Mouse (Mus musculus) forebrain, embryonic 16.5 days (tissue): ENCODE data around the gene Prdm15. TPM values are rescaled to one million over a fixed set of nuclear protein-coding genes. Genes with fewer than 3 reads are reported as not detected.

Source experiments
- microRNA-seq: library from miRNA; unstranded; fragments of <30 nt; microRNA quantifications from one replicate; pipeline ENCODE4, GENCODE M21; 2017
- polyA plus RNA-seq: library from polyadenylated mRNA; unstranded; fragments of >200 nt; fragmentation: Nextera tagmentation; extraction: Ambion mirVana; gene quantifications from 2 replicates; pipeline ENCODE4 v1.2.1, GENCODE M21; 2015

Gene Prdm15
- polyA plus RNA-seq, 1 experiment from 2014 or later, result 18.7 TPM

Small RNA genes within 50 kb of the gene (microRNA-seq; reads per million reads assigned to microRNA genes)
- gene Mir6964, result not detected

Other genes with a start within 250 kb of the Prdm15 start
- 0.22 and 0.63 TPM in 2 replicates for gene Tmprss2, start 240.7 kb downstream of the Prdm15 start, polyA plus RNA-seq
- 1.1 and 1.5 TPM in 2 replicates for gene Ripk4, start 88.1 kb downstream of the Prdm15 start, polyA plus RNA-seq
- 11.2 and 12.7 TPM in 2 replicates for gene C2cd2, start 110.7 kb upstream of the Prdm15 start, polyA plus RNA-seq
- 13.0 and 13.7 TPM in 2 replicates for gene Zbtb21, start 110.8 kb upstream of the Prdm15 start, polyA plus RNA-seq
- gene B230307C23Rik, start 145.5 kb upstream of the Prdm15 start, polyA plus RNA-seq, result 21.3 and 23.8 TPM in 2 replicates
- gene A630089N07Rik, start 230.6 kb upstream of the Prdm15 start, polyA plus RNA-seq, result 18.7 and 18.8 TPM in 2 replicates